ENCODE assay signal across 8 mouse cellular contexts in the genomic region with DNA sequence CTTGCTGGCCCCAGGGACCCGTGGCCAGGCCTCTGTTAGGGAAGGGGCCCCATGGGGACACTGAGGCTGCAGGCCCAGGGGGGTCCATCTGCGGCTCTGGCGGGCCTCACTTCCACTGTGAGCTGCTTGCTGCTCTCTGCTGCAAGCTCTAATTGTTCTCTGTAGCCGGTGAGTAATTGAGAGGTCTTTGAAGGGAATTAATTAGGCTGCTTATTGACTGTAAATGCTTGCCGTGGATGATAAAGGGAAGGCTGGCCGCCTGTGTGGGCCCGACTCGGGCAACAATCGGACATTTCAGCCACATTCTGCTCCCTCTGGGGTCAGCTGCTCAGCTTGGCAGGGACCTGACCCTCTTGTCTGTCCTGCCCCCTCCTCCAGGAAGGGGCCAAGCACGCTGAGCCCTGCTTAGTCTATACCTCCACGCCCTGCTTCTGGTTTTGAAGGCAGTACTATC. TPM values are rescaled to one million over a fixed set of nuclear protein-coding genes. Genes with fewer than 3 reads are reported as not detected.
A peak's percentile ranks its signal among the peaks of the same experiment; 100 is the strongest.
DNase-seq lines count a peak whose midpoint lies in the region; ATAC-seq and TF ChIP-seq lines count a peak whose summit lies in the region.

No protein-coding gene starts in this region.

- no peak overlapping the region for H3K4me3 ChIP-seq in kidney, embryonic 16.5 days (ENCODE audit: low read length)
- H3K4me3 ChIP-seq in forebrain, embryonic 10.5 days: peak overlapping the region; percentile 47
- H3K4me3 ChIP-seq in limb, embryonic 13.5 days: peak overlapping the region; percentile 39
- H3K4me3 ChIP-seq in left cerebral cortex, adult 2 months: no peak overlapping the region

- peak; percentile 32; the same call in 1 of the 2 replicates for ATAC-seq in kidney, embryonic 16.5 days (ENCODE audit: low FRiP score, low TSS enrichment)
- no peak for ATAC-seq in limb, embryonic 13.5 days (ENCODE audit: low FRiP score, low read depth)

- intact Hi-C loops in left cerebral cortex, adult 2 months (cut with DNase I): no loop called here

- peak overlapping the region; percentile 61 for H3K27ac ChIP-seq in kidney, embryonic 16.5 days (ENCODE audit: low read length)
- H3K27ac ChIP-seq in forebrain, embryonic 10.5 days: peak overlapping the region; percentile 81
- H3K27ac ChIP-seq in limb, embryonic 13.5 days: peak overlapping the region; percentile 79
- no peak overlapping the region for H3K27ac ChIP-seq in left cerebral cortex, adult 2 months

- DNase-seq in kidney, adult 11 months: no peak
- peak; percentile 69 for DNase-seq in forebrain, embryonic 10.5 days (ENCODE audit: extremely low spot score, low spot score)
- DNase-seq in retina, embryonic 14.5 days (ENCODE audit: low spot score): peak; percentile 74
- DNase-seq in right cerebral cortex, adult 18-20 months: no peak
- no peak for DNase-seq in left cerebral cortex, adult 2 months (ENCODE audit: extremely low spot score in 1 of 2, low spot score in 2 of 2)
- DNase-seq in layer of hippocampus, adult 8-10 months (ENCODE audit: low spot score in 2 of 2): no peak

- WGBS in kidney, embryonic 16.5 days: 15% methylated on average over 11 of the region's 11 CpGs
- 4% methylated on average over 11 of the region's 11 CpGs for WGBS in forebrain, embryonic 10.5 days
- WGBS in limb, embryonic 13.5 days: 6% methylated on average over 11 of the region's 11 CpGs

- peak overlapping the region; percentile 55 for H3K9ac ChIP-seq in kidney, embryonic 16.5 days (replicated peaks; ENCODE audit: low read length)
- peak overlapping the region; percentile 52 for H3K9ac ChIP-seq in limb, embryonic 13.5 days

- peaks cover 40% of the 10 kb centered on the region for H3K4me1 ChIP-seq in kidney, embryonic 16.5 days (ENCODE audit: insufficient read depth, low read length)
- peaks cover 36% of the 10 kb centered on the region for H3K4me1 ChIP-seq in forebrain, embryonic 10.5 days
- H3K4me1 ChIP-seq in limb, embryonic 13.5 days: peaks cover 37% of the 10 kb centered on the region

- H3K9me3 ChIP-seq in kidney, embryonic 16.5 days (ENCODE audit: low read length): no peaks in the 10 kb centered on the region
- no peaks in the 10 kb centered on the region for H3K9me3 ChIP-seq in forebrain, embryonic 10.5 days
- H3K9me3 ChIP-seq in limb, embryonic 13.5 days: no peaks in the 10 kb centered on the region

- no peaks in the 10 kb centered on the region for H3K36me3 ChIP-seq in kidney, embryonic 16.5 days (ENCODE audit: insufficient read depth, low read length)
- H3K36me3 ChIP-seq in forebrain, embryonic 10.5 days (replicated peaks): no peaks in the 10 kb centered on the region
- no peaks in the 10 kb centered on the region for H3K36me3 ChIP-seq in limb, embryonic 13.5 days

- peak overlapping the region; percentile 50; the same call in 1 of the 2 replicates for H3K4me2 ChIP-seq in kidney, embryonic 16.5 days (replicated peaks; ENCODE audit: low read depth, low read length)
- peak overlapping the region; percentile 71 for H3K4me2 ChIP-seq in limb, embryonic 13.5 days (replicated peaks)

- H3K27me3 ChIP-seq in kidney, embryonic 16.5 days (ENCODE audit: insufficient read depth, low read length): peaks cover 12% of the 10 kb centered on the region; the same call in 1 of the 2 replicates
- H3K27me3 ChIP-seq in forebrain, embryonic 10.5 days (ENCODE audit: poor library complexity, severe bottlenecking): peaks cover 100% of the 10 kb centered on the region
- peaks cover 15% of the 10 kb centered on the region; the same call in 1 of the 2 replicates for H3K27me3 ChIP-seq in limb, embryonic 13.5 days

- no peak for TF ChIP-seq CTCF in left cerebral cortex, adult 2 months (IDR thresholded peaks at IDR 0.05)

RNA-seq across cellular contexts. Expression of gene Tha1, which starts 16.6 kb away (rescaled TPM):
- 6.9 and 7.7 TPM in 2 replicates for polyA plus RNA-seq in kidney, embryonic 16.5 days (2015; fragmentation: Nextera tagmentation; extraction: Ambion mirVana)
- polyA plus RNA-seq in forebrain, embryonic 10.5 days (2016; fragmentation: Nextera tagmentation; extraction: Ambion mirVana): 4.4 and 6.4 TPM in 2 replicates
- 3.4 and 3.6 TPM in 2 replicates for polyA plus RNA-seq in limb, embryonic 13.5 days (2015; fragmentation: Nextera tagmentation; extraction: Ambion mirVana)
- 1 to 10 TPM; 4.7 to 5.4 TPM for total RNA-seq in left cerebral cortex, adult 2 months (2021)
- total RNA-seq in layer of hippocampus, adult 8-10 months (2022): 1 to 10 TPM; 3.1 to 5.9 (median 5.6) TPM

RNA-seq across cellular contexts. Expression of gene Tmem235, which starts 29.4 kb away (rescaled TPM):
- not detected in 2 replicates for polyA plus RNA-seq in kidney, embryonic 16.5 days (2015; fragmentation: Nextera tagmentation; extraction: Ambion mirVana)
- polyA plus RNA-seq in forebrain, embryonic 10.5 days (2016; fragmentation: Nextera tagmentation; extraction: Ambion mirVana): not detected in 2 replicates
- polyA plus RNA-seq in limb, embryonic 13.5 days (2015; fragmentation: Nextera tagmentation; extraction: Ambion mirVana): not detected in 2 replicates
- under 1 TPM in 1 of 2 experiments, not detected in 1; 0.19 TPM for total RNA-seq in left cerebral cortex, adult 2 months (2021)
- under 1 TPM in 1 of 4 experiments, not detected in 3; 0.24 TPM for total RNA-seq in layer of hippocampus, adult 8-10 months (2022)

RNA-seq across cellular contexts. Expression of gene Birc5, which starts 40.9 kb away (rescaled TPM):
- polyA plus RNA-seq in kidney, embryonic 16.5 days (2015; fragmentation: Nextera tagmentation; extraction: Ambion mirVana): 284 and 298 TPM in 2 replicates
- polyA plus RNA-seq in forebrain, embryonic 10.5 days (2016; fragmentation: Nextera tagmentation; extraction: Ambion mirVana): 412 and 424 TPM in 2 replicates
- 307 and 322 TPM in 2 replicates for polyA plus RNA-seq in limb, embryonic 13.5 days (2015; fragmentation: Nextera tagmentation; extraction: Ambion mirVana)
- 1 to 10 TPM in 1 of 2 experiments, under 1 TPM in 1; 0.95 to 1.3 TPM for total RNA-seq in left cerebral cortex, adult 2 months (2021)
- 1 to 10 TPM in 2 of 4 experiments, under 1 TPM in 2; 0.12 to 1.6 (median 0.86) TPM for total RNA-seq in layer of hippocampus, adult 8-10 months (2022)

Comparison
In these comparisons a context has a peak if more than half of its experiments do, and no peak if none do; other contexts are left out.
1. H3K4me3 ChIP-seq: peak in forebrain, embryonic 10.5 days (single experiment) and limb, embryonic 13.5 days (single experiment); none in kidney, embryonic 16.5 days (single experiment) and left cerebral cortex, adult 2 months (single experiment).
2. DNase-seq: peak in forebrain, embryonic 10.5 days (single experiment) and retina, embryonic 14.5 days (single experiment); none in kidney, adult 11 months (single experiment), right cerebral cortex, adult 18-20 months (single experiment), left cerebral cortex, adult 2 months (0 of 2) and layer of hippocampus, adult 8-10 months (0 of 2).